Mouse (Mus musculus): ENCODE data around the gene Ap2m1. TPM values are rescaled to one million over a fixed set of nuclear protein-coding genes. Genes with fewer than 3 reads are reported as not detected.
A peak's percentile ranks its signal among the peaks of the same experiment; 100 is the strongest.

Gene Ap2m1
- polyA plus RNA-seq, 1 experiment from 2014 or later = 308 TPM

DNA sequence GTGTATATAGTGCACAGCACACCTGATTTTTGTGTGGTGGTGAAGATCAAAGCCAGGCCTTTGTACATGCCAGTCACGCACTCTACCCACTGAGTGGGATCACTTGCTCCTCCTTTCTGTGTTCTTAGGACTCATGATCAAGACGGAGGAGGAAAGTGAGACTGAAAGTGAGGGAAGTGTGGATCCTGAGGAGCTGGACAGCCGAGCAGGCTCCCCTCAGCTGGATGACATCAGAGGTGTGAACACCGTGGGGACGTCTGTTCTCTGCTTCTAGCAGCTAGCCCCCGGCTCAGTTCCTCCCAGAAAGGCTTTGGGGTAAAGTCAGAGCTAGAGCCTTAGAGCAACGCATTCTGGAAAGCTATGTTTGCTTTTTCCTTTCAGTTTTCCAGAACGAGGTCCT, 29.3 kb upstream of the Ap2m1 start:
- WGBS (ENCODE audit: insufficient replicate concordance) = 82% methylated on average over 8 of the region's 8 CpGs

DNA sequence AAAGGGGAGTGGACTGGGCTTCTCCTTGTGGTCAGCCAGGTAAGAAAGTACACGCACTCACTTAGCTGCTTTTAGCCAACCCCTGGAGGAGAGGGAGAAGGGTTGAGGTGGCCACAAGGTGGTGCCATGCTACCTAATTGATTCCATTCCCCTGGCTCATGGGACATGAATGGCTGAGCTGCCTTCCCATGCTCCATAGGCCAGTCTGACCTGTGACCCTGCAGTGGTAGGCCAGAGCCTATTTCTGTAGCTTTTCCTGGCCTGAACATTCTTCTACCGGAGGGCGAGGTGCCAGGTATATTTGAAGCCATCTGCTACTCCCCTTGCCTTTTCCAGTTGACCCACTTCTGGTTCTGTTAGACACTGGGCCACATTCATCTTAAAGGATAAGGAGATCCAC, 25.9 kb upstream of the Ap2m1 start:
- no peak overlapping the region for H3K9ac ChIP-seq (replicated peaks)
- no peaks in the 10 kb centered on the region for H3K4me1 ChIP-seq (ENCODE audit: insufficient read depth)
- WGBS (ENCODE audit: insufficient replicate concordance) = 82% methylated on average over 3 of the region's 3 CpGs
- peak; percentile 66 for TF ChIP-seq CTCF (IDR thresholded peaks at IDR 0.05; ENCODE audit: low read depth)
- TF ChIP-seq EP300 (IDR thresholded peaks at IDR 0.05; ENCODE audit: low read depth) = no peak
- H3K4me3 ChIP-seq (ENCODE audit: low read depth, low read length) = no peak overlapping the region
- no peaks in the 10 kb centered on the region for H3K27me3 ChIP-seq (ENCODE audit: insufficient read depth, low read length)
- no peak overlapping the region for H3K27ac ChIP-seq (ENCODE audit: low read depth)
- peaks cover 62% of the 10 kb centered on the region for H3K36me3 ChIP-seq (replicated peaks; ENCODE audit: insufficient read depth, low read length)
- no peaks in the 10 kb centered on the region for H3K9me3 ChIP-seq (ENCODE audit: low read length)
- DNase-seq (peak; percentile 45), ATAC-seq (peak; percentile 68)
- H3K4me2 ChIP-seq (ENCODE audit: low read depth, low read length) = no peak overlapping the region

More for the DNA sequence above, 29.3 kb upstream of the Ap2m1 start:
- Histone ChIP-seq H3K4me1 (ENCODE audit: insufficient read depth) (no peaks in the 10 kb centered on the region), H3K27ac (ENCODE audit: low read depth) (no peak overlapping the region), H3K36me3 (replicated peaks; ENCODE audit: insufficient read depth, low read length) (peaks cover 89% of the 10 kb centered on the region), H3K4me3 (ENCODE audit: low read depth, low read length) (no peak overlapping the region), H3K9ac (replicated peaks) (no peak overlapping the region), H3K27me3 (ENCODE audit: insufficient read depth, low read length) (no peaks in the 10 kb centered on the region), H3K9me3 (ENCODE audit: low read length) (no peaks in the 10 kb centered on the region), H3K4me2 (ENCODE audit: low read depth, low read length) (no peak overlapping the region)
- no peak for ATAC-seq
- TF ChIP-seq EP300 (IDR thresholded peaks at IDR 0.05; ENCODE audit: low read depth) = no peak
- no peak for TF ChIP-seq CTCF (IDR thresholded peaks at IDR 0.05; ENCODE audit: low read depth)
- DNase-seq = no peak

DNA sequence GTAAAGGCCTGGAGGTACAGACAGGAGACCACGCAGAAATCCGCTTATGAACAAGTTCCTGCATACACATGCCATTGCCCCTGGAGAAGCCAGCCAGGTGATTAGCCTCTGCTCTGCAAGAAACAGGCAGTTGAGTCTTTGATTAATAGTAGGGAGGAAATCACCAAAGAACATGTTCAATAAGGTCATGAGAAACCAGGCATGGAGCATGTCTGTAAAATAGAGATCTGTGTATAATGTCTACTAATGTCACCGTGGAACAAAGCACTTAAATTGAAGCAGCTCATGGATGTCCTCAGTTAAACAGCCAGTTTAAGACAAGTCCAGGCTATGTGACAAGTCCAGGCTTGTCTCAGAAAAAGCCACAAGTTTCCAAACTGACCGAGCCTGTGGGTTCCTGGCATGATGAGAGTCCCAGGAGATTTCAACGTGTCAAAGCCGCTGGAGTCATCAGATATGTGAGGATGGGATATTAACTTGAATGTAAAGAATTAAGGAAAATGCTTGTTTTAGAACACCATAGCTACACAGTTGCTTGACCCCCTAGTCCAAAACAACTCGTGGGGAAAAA, 23.9 kb upstream of the Ap2m1 start:
- Histone ChIP-seq H3K4me1 (ENCODE audit: insufficient read depth) (peaks cover 2% of the 10 kb centered on the region; the same call in 1 of the 2 replicates), H3K4me3 (ENCODE audit: low read depth, low read length) (no peak overlapping the region), H3K9ac (replicated peaks) (no peak overlapping the region), H3K9me3 (ENCODE audit: low read length) (no peaks in the 10 kb centered on the region), H3K27me3 (ENCODE audit: insufficient read depth, low read length) (no peaks in the 10 kb centered on the region), H3K36me3 (replicated peaks; ENCODE audit: insufficient read depth, low read length) (peaks cover 47% of the 10 kb centered on the region), H3K4me2 (ENCODE audit: low read depth, low read length) (no peak overlapping the region), H3K27ac (ENCODE audit: low read depth) (no peak overlapping the region)
- DNase-seq (no peak), ATAC-seq (no peak)
- 84% methylated on average over 7 of the region's 7 CpGs for WGBS (ENCODE audit: insufficient replicate concordance)
- TF ChIP-seq CTCF (IDR thresholded peaks at IDR 0.05; ENCODE audit: low read depth) = no peak

DNA sequence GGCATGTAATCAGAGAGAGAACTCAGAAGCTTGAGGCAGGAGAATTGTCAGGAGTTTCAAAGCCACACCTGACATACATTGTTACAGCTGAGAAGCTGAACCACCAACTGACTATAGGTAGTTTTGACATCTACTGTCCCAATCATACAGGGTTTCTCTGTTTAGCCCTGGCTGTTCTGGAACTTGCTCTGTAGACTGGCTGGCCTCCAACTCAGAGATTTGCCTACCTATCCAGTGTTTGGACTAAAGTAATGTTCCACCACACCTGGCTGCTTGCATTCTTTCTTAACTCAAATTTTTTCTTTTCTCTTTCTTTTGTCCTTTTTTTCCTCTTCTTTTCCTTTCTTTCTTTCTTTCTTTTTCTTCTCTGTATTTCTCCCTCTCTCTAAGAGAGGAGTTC, 19.2 kb upstream of the Ap2m1 start:
- no peak for DNase-seq
- peaks cover 16% of the 10 kb centered on the region for H3K4me1 ChIP-seq (ENCODE audit: insufficient read depth)
- H3K27ac ChIP-seq (ENCODE audit: low read depth) = peak overlapping the region; percentile 88
- peak overlapping the region; percentile 81 for H3K4me2 ChIP-seq (ENCODE audit: low read depth, low read length)
- peak overlapping the region; percentile 95 for H3K9ac ChIP-seq (replicated peaks)
- TF ChIP-seq CTCF (IDR thresholded peaks at IDR 0.05; ENCODE audit: low read depth) (no peak), EP300 (IDR thresholded peaks at IDR 0.05; ENCODE audit: low read depth) (no peak)
- H3K27me3 ChIP-seq (ENCODE audit: insufficient read depth, low read length) = no peaks in the 10 kb centered on the region
- H3K9me3 ChIP-seq (ENCODE audit: low read length) = no peaks in the 10 kb centered on the region
- peak overlapping the region; percentile 91 for H3K4me3 ChIP-seq (ENCODE audit: low read depth, low read length)
- peaks cover 6% of the 10 kb centered on the region; the same call in 1 of the 2 replicates for H3K36me3 ChIP-seq (replicated peaks; ENCODE audit: insufficient read depth, low read length)
- no peak for ATAC-seq

DNA sequence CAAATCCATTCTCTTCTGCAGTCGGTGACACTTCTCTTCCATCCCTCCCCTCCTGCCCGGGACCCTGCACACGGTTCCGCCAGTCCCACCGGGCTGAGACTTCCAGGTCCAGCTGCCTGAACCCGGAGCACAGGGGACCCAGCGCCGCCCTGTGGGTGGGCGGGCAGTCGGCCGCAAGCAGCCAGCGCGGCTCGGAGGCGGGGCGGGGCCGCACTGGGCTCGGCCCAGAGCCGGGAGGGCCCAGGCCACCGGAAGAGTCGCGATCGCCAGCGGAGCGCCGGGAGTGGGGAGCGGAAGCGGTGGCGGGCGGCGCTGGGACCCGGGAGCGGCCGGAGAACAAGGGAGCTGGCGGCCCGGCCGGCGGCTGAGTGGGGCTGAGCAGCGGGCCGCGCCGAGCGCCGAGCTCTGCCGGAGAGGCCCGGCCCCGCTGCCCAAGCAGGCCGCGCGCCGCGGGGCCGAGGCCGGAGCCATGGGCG, 18.5 kb upstream of the Ap2m1 start, which contains the start of gene Dvl3:
TSS of gene Dvl3 (plus strand) at position 257 of the 476 bp plus-strand sequence.
- peak; percentile 96 for ATAC-seq
- H3K27ac ChIP-seq (ENCODE audit: low read depth) = peak within 1 kb of the TSS; percentile 88
- H3K9ac ChIP-seq (replicated peaks) = peak within 1 kb of the TSS; percentile 95
- TF ChIP-seq EP300 (IDR thresholded peaks at IDR 0.05; ENCODE audit: low read depth) = no peak
- TF ChIP-seq CTCF (IDR thresholded peaks at IDR 0.05; ENCODE audit: low read depth) = peak; percentile 60
- peak within 1 kb of the TSS; percentile 81 for H3K4me2 ChIP-seq (ENCODE audit: low read depth, low read length)
- H3K9me3 ChIP-seq (ENCODE audit: low read length) = no peaks in the 10 kb centered on the region
- peaks cover 2% of the 10 kb centered on the region; the same call in 1 of the 2 replicates for H3K36me3 ChIP-seq (replicated peaks; ENCODE audit: insufficient read depth, low read length)
- WGBS (ENCODE audit: insufficient replicate concordance) = 1% methylated on average over 50 of the region's 55 CpGs
- peak within 1 kb of the TSS; percentile 91 for H3K4me3 ChIP-seq (ENCODE audit: low read depth, low read length)
- no peaks in the 10 kb centered on the region for H3K27me3 ChIP-seq (ENCODE audit: insufficient read depth, low read length)
- peak; percentile 93 for DNase-seq
- peaks cover 16% of the 10 kb centered on the region for H3K4me1 ChIP-seq (ENCODE audit: insufficient read depth)

DNA sequence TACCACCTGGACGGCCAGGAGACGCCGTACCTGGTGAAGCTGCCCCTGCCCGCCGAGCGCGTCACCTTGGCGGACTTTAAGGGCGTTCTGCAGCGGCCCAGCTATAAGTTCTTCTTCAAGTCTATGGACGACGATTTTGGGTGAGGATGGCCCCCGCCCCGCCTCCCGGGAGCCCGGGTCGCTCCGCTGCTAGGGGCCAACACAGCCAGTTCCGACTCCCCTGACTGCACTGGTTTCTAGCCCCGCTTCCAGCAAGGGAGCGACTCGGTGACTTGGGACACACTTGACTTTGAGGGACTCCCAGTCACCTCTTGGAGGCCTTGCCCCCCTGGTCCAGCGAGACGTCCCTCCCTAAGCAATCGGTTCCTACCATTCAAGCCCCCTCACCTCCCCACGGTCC, 18.1 kb upstream of the Ap2m1 start:
- no peak for TF ChIP-seq EP300 (IDR thresholded peaks at IDR 0.05; ENCODE audit: low read depth)
- TF ChIP-seq CTCF (IDR thresholded peaks at IDR 0.05; ENCODE audit: low read depth) = no peak
- Histone ChIP-seq H3K4me1 (ENCODE audit: insufficient read depth) (peaks cover 16% of the 10 kb centered on the region), H3K36me3 (replicated peaks; ENCODE audit: insufficient read depth, low read length) (peaks cover 5% of the 10 kb centered on the region; the same call in 1 of the 2 replicates), H3K4me2 (ENCODE audit: low read depth, low read length) (peak overlapping the region; percentile 81), H3K9ac (replicated peaks) (peak overlapping the region; percentile 95), H3K27me3 (ENCODE audit: insufficient read depth, low read length) (no peaks in the 10 kb centered on the region), H3K9me3 (ENCODE audit: low read length) (no peaks in the 10 kb centered on the region), H3K4me3 (ENCODE audit: low read depth, low read length) (peak overlapping the region; percentile 91), H3K27ac (ENCODE audit: low read depth) (peak overlapping the region; percentile 88)
- DNase-seq (no peak), ATAC-seq (peak; percentile 31)
- WGBS (ENCODE audit: insufficient replicate concordance) = 2% methylated on average over 26 of the region's 26 CpGs
